Mouse (Mus musculus): ENCODE measurements around the gene Noto. TPM values are rescaled to one million over a fixed set of nuclear protein-coding genes. Genes with fewer than 3 reads are reported as not detected.
"Not testable (repeated sequence)": the region's sequence is repeated elsewhere in the genome, so short reads cannot be mapped to it uniquely, and the experiment has no call there.

The Noto gene
- polyA plus RNA-seq, 1 experiment from 2014 or later = not detected

DNA sequence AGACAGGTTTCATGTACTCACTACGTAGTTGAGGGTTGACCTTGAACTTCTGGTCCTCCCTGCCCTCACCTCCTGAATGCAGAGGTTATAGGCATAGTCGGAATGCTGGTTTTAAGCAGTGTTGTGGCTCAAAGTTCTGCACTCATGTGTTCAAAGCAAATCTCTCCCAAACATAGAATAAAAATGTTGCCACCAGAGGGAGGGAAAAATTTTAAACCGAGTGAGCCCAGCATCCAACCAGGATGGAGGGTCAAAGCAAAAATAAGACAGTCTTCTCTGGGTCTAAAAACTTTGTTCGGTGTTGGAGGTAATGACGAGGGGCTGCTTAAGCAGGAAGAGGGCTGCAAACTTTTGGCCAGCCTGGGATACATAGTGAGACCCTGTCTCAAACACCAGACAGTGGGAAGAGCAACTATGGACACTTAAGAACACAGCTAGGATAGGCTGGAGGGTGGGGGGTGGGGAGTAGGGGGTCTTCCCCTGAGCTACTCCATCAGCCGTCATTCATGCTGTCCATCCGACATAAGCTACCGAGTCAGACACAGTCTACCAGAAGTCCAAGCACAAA, 7.7 kb downstream of the Noto start:
- no peak overlapping the region for H3K27ac ChIP-seq (ENCODE audit: poor library complexity, severe bottlenecking)
- 48% methylated on average over 8 of the region's 8 CpGs for WGBS
- H3K36me3 ChIP-seq = no peaks in the 10 kb centered on the region
- H3K4me1 ChIP-seq (replicated peaks) = 0 out of 2 replicates have a peak, but pooled peaks cover 10% of the 10 kb centered on the region
- H3K4me3 ChIP-seq = peak overlapping the region; percentile 88
- 0 out of 2 replicates have a peak, but pooled peaks have one; percentile 33 for ATAC-seq (ENCODE audit: insufficient number of reproducible peaks, low FRiP score)
- H3K27me3 ChIP-seq (replicated peaks) = peaks cover 21% of the 10 kb centered on the region
- peak overlapping the region; percentile 79 for H3K4me2 ChIP-seq
- H3K9ac ChIP-seq = peak overlapping the region; percentile 89
- H3K9me3 ChIP-seq (replicated peaks) = no peaks in the 10 kb centered on the region

DNA sequence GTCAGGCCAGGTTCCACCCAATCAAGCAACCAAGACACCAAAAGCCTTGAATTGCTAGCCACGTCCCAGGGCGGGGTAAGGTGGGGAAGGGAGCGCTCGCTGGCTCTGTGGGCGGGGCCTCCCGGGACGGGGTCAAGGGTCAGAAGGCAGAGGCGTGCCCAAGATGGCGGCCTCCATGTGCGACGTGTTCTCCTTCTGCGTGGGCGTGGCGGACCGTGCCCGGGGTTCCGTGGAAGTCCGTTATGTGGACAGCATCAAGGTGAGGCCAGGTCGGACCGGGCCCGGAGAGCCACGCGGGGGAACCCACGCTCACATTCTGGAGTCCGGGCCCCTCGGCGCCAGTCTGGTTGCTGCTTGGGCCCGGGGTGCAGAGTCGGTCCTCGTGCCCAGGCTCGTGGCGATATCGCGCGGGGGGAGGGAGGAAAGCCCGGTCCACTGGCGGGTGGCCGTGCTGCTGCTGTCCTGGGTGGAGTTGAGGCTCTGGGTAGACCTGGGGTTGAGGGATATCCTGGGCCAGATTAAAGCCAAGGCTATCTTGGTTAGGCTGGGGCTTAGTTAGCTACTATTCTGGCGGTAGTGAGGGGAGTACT, 8.3 kb downstream of the Noto start, which contains the start of gene Smyd5:
Smyd5 (plus strand) TSS at position 148 of the 590 bp plus-strand sequence.
- no peak within 1 kb of the TSS for H3K27ac ChIP-seq (ENCODE audit: poor library complexity, severe bottlenecking)
- ATAC-seq (ENCODE audit: insufficient number of reproducible peaks, low FRiP score) = peak; percentile 90
- peak within 1 kb of the TSS; percentile 89 for H3K9ac ChIP-seq
- no peaks in the 10 kb centered on the region for H3K9me3 ChIP-seq (replicated peaks)
- H3K4me3 ChIP-seq = peak within 1 kb of the TSS; percentile 88
- no peaks in the 10 kb centered on the region for H3K36me3 ChIP-seq
- 0 out of 2 replicates have a peak, but pooled peaks cover 12% of the 10 kb centered on the region for H3K4me1 ChIP-seq (replicated peaks)
- H3K4me2 ChIP-seq = peak within 1 kb of the TSS; percentile 79
- peaks cover 17% of the 10 kb centered on the region for H3K27me3 ChIP-seq (replicated peaks)
- under 1% methylated on average over 39 of the region's 39 CpGs for WGBS

DNA sequence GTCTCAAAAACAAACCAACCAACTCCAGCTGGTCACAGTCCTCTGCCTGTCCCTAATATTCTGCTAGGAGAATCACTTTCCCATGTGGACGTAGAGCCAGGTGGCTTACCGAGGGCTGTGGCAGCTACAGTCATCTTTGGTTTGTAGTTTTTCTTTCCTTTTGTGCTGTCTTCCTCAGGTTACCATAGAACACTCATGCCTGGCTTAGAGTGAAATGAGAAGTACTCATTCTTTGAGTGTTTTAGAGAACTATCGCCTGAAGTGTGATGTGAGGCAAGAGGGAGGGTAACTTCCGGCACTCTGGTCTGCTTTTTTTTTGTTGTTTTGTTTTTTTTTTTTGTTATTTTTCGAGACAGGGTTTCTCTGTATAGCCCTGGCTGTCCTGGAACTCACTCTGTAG, 10.2 kb downstream of the Noto start:
- Histone ChIP-seq H3K9me3 (replicated peaks) (no peaks in the 10 kb centered on the region), H3K36me3 (peaks cover 8% of the 10 kb centered on the region), H3K27me3 (replicated peaks) (peaks cover 5% of the 10 kb centered on the region; the same call in 1 of the 2 replicates), H3K4me1 (replicated peaks) (0 out of 2 replicates have a peak, but pooled peaks cover 12% of the 10 kb centered on the region), H3K4me2 (no peak overlapping the region), H3K9ac (no peak overlapping the region), H3K4me3 (no peak overlapping the region), H3K27ac (ENCODE audit: poor library complexity, severe bottlenecking) (no peak overlapping the region)
- no peak for ATAC-seq (ENCODE audit: insufficient number of reproducible peaks, low FRiP score)
- WGBS = 86% methylated on average over 5 of the region's 5 CpGs

DNA sequence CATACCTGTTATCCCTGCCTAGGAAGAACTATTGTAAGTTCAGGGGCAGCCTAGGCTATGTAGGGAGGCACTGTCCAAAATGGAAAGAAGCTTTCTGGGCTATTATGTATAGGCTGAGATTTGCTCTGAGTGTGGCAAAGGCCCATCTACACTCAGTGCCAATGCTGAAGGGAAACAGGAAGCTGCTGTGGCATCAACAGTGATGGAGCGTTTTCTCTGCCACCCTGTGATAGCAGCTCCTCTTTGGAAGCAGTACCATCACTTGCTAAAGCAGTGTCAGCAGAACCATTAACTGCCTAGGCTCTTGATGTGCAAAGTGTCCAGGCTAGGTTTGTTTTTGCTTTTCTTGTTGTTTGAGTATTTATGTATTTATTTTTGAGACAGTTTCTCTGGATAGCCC, 12.5 kb downstream of the Noto start:
- H3K4me3 ChIP-seq = no peak overlapping the region
- H3K4me2 ChIP-seq = no peak overlapping the region
- H3K9ac ChIP-seq = no peak overlapping the region
- H3K9me3 ChIP-seq (replicated peaks) = no peaks in the 10 kb centered on the region
- no peaks in the 10 kb centered on the region for H3K27me3 ChIP-seq (replicated peaks)
- ATAC-seq (ENCODE audit: insufficient number of reproducible peaks, low FRiP score) = no peak
- WGBS = 67% methylated on average over 1 of the region's 1 CpGs
- no peak overlapping the region for H3K27ac ChIP-seq (ENCODE audit: poor library complexity, severe bottlenecking)
- H3K36me3 ChIP-seq = peaks cover 31% of the 10 kb centered on the region
- H3K4me1 ChIP-seq (replicated peaks) = peaks cover 18% of the 10 kb centered on the region; the same call in 1 of the 2 replicates

DNA sequence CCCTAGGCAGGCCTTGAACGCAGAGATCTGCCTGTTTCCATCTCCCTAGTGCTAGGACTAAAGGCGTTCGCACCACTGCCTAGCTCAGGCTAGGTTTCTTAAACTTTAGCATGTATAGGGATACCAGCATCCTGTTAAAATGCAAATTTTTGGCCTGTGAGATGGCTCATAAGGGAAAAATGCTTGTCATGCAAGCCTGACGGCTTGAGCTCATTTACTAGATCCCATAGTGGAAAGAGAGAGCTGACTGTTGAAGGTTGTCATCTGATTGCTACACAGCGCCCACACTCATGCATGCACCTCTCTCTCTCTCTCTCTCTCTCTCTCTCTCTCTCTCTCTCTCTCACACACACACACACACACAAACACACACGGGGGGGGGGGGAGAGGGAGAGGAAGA, 12.9 kb downstream of the Noto start:
- Histone ChIP-seq H3K4me2 (no peak overlapping the region), H3K27me3 (replicated peaks) (no peaks in the 10 kb centered on the region), H3K36me3 (peaks cover 35% of the 10 kb centered on the region), H3K4me1 (replicated peaks) (peaks cover 18% of the 10 kb centered on the region; the same call in 1 of the 2 replicates), H3K4me3 (no peak overlapping the region), H3K27ac (ENCODE audit: poor library complexity, severe bottlenecking) (no peak overlapping the region), H3K9me3 (replicated peaks) (no peaks in the 10 kb centered on the region), H3K9ac (no peak overlapping the region)
- no peak for ATAC-seq (ENCODE audit: insufficient number of reproducible peaks, low FRiP score)
- WGBS = 74% methylated on average over 5 of the region's 6 CpGs

DNA sequence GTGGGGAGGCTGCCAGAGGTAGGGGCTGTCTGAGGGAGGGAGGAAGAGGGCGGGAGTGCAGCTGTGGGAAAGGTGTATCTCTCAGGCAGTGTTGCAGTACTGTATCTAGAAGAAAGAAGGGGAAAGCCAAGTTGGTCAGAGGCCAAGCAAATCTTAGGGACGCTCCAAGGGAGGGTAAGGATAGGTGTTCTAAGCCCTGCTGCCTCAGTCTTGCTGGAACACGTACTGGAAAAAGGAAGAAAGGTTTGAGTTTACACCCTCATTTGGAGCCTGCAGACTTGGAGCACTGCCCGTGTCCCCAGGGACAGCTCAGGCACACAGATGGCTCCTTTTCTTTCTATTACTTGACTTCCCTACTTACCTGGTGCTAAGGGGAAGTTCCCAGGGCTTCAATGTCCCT, 17.5 kb downstream of the Noto start:
- WGBS = 86% methylated on average over 4 of the region's 4 CpGs
- no peak for ATAC-seq (ENCODE audit: insufficient number of reproducible peaks, low FRiP score)
- H3K9ac ChIP-seq = no peak overlapping the region
- no peak overlapping the region for H3K27ac ChIP-seq (ENCODE audit: poor library complexity, severe bottlenecking)
- no peak overlapping the region for H3K4me3 ChIP-seq
- peaks cover 72% of the 10 kb centered on the region for H3K36me3 ChIP-seq
- no peak overlapping the region for H3K4me2 ChIP-seq
- no peaks in the 10 kb centered on the region for H3K9me3 ChIP-seq (replicated peaks)
- peaks cover 17% of the 10 kb centered on the region for H3K4me1 ChIP-seq (replicated peaks)
- H3K27me3 ChIP-seq (replicated peaks) = no peaks in the 10 kb centered on the region

DNA sequence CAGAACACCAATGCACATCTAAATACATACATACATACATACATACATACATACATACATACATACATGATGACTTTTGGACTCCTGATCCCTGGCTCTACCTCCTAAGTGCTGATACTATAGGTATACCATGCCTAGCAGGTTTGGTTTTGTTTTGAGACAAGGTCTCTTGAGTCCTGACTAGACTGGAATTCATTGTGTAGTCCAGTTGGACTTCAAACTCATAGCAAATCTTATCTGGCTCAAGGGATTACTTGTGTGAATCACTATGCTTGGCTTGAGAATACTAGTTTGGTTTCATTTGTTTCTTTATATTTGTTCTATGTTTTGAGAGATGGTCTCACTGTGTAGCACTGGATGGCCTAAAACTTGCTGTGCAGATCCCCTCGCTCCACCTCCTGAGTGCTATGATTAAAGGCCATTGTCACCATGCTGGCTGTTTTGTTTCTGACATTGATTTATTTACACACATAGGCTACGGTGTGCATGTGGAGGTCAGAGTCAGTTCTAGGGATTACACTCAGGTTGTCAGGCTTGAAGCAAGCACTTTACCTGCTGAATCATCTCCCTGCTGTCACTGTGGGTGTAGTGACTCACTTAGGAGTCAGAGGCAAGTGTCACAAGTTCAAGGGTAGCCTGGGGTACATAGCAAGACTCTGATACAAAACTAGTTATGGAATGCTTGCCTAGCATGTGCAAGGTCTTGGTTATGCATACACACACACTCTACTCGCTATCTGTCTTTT, 20.0 kb downstream of the Noto start:
- Histone ChIP-seq H3K27me3 (replicated peaks) (no peaks in the 10 kb centered on the region), H3K4me2 (no peak overlapping the region), H3K27ac (ENCODE audit: poor library complexity, severe bottlenecking) (no peak overlapping the region), H3K4me1 (replicated peaks) (peaks cover 14% of the 10 kb centered on the region), H3K4me3 (no peak overlapping the region), H3K36me3 (peaks cover 84% of the 10 kb centered on the region), H3K9me3 (replicated peaks) (no peaks in the 10 kb centered on the region), H3K9ac (no peak overlapping the region)
- no peak for ATAC-seq (ENCODE audit: insufficient number of reproducible peaks, low FRiP score)
- 89% methylated on average over 3 of the region's 3 CpGs for WGBS

DNA sequence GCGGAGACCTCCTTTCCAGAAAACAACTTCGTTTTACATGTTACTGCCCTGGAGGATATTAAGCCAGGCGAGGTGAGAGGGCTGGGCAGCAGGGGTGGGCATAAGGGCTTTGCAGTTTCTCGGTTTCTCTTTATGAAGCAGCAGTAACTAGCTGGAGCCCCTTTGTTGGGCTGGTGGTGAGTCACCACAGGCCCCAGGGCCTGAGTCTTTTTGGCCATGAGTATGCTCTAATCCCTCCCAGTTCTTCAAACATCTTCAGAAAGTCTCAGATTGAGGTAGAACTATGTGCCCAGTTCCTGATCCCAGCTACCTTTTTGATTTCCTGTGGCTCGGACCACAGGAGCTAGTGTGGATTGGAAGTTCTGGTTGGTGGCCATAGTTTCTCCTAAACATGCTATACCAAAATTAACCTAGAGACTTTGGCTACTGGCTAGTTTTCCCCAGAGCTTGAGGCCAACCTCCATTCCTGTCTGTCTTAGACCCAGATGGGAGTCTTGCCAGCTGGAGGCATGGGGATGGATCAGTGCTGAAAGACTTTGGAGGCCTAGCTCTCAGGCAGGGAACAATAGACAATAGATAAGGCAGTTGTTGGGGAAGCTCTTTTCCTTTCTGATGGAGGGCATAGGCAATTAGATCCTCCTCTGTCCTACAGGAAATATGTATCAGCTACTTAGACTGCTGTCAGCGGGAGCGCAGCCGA, 20.7 kb downstream of the Noto start:
- Histone ChIP-seq H3K36me3 (peaks cover 76% of the 10 kb centered on the region), H3K4me1 (replicated peaks) (peaks cover 14% of the 10 kb centered on the region), H3K4me2 (no peak overlapping the region), H3K4me3 (no peak overlapping the region), H3K27ac (ENCODE audit: poor library complexity, severe bottlenecking) (no peak overlapping the region), H3K9me3 (replicated peaks) (no peaks in the 10 kb centered on the region), H3K9ac (no peak overlapping the region), H3K27me3 (replicated peaks) (no peaks in the 10 kb centered on the region)
- ATAC-seq (ENCODE audit: insufficient number of reproducible peaks, low FRiP score) = no peak
- WGBS = 76% methylated on average over 8 of the region's 8 CpGs

DNA sequence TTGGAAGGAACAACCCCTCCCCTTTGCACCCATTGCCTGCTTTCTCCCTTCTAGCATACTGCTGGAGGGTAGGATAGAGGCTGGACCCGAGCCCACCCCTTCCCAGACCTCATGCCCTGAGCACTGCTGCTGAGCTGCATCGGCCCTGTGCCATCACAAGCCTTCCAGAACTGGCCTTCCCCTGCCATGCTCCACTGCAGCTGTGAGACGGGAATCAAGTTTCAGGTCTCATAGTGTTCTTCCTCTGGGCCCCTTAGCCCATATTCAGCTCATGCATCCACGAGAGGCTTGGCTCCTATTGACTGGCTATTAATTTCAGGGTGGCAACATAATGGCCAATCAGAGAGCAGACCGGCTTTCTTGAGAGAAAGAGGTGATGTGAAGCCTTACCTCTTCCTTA, 21.6 kb downstream of the Noto start:
- Histone ChIP-seq H3K9ac (no peak overlapping the region), H3K4me2 (no peak overlapping the region), H3K9me3 (replicated peaks) (no peaks in the 10 kb centered on the region), H3K36me3 (peaks cover 68% of the 10 kb centered on the region), H3K27me3 (replicated peaks) (no peaks in the 10 kb centered on the region), H3K4me1 (replicated peaks) (peaks cover 16% of the 10 kb centered on the region), H3K27ac (ENCODE audit: poor library complexity, severe bottlenecking) (no peak overlapping the region), H3K4me3 (no peak overlapping the region)
- 84% methylated on average over 5 of the region's 5 CpGs for WGBS
- no peak for ATAC-seq (ENCODE audit: insufficient number of reproducible peaks, low FRiP score)

DNA sequence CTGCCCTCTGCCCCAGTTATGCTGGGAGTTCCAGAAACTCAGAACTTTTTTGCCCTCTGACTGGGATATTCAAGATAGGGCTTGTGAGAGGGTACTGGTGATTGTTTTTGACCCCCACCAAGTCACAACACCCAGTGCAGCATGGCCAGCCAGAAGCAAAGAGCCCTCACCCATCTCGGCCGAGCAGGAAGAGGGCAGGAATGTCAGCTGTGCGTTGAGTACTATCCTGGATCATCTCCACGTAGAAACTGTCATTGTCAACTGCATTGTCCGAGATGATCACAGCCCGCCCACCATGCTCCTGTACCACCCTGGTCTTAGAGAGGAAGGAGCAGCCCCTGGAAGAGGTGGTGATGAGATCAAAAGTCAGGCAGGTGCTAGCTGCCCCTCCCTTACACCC, 23.7 kb downstream of the Noto start:
- peaks cover 47% of the 10 kb centered on the region for H3K36me3 ChIP-seq
- no peaks in the 10 kb centered on the region for H3K27me3 ChIP-seq (replicated peaks)
- peaks cover 15% of the 10 kb centered on the region for H3K4me1 ChIP-seq (replicated peaks)
- WGBS = 81% methylated on average over 6 of the region's 6 CpGs
- H3K4me2 ChIP-seq = no peak overlapping the region
- no peaks in the 10 kb centered on the region for H3K9me3 ChIP-seq (replicated peaks)
- no peak overlapping the region for H3K27ac ChIP-seq (ENCODE audit: poor library complexity, severe bottlenecking)
- no peak overlapping the region for H3K4me3 ChIP-seq
- ATAC-seq (ENCODE audit: insufficient number of reproducible peaks, low FRiP score) = no peak
- no peak overlapping the region for H3K9ac ChIP-seq

DNA sequence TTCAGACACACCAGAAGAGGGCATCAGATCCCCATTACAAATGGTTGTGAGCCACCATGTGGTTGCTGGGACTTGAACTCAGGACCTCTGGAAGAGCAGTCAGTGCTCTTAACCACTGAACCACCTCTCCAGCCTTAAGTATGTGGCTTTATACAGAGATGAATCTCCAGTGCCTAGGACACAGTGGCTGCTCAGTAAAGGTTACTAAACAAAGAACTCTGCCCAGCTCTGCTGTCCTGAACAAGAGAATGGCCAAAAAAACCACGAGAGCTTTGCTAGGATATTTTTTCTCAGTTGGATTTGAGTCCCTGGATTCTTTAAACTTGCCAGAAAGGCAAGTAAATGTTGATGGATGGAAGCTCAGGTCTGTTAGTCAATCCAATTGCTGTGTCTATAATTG, 26.5 kb downstream of the Noto start:
- H3K9me3 ChIP-seq (replicated peaks); H3K27ac ChIP-seq (ENCODE audit: poor library complexity, severe bottlenecking); ATAC-seq (ENCODE audit: insufficient number of reproducible peaks, low FRiP score); H3K27me3 ChIP-seq (replicated peaks): not testable (repeated sequence)
- Histone ChIP-seq H3K4me2 (peak overlapping the region; percentile 96), H3K4me1 (replicated peaks) (peaks cover 28% of the 10 kb centered on the region), H3K9ac (peak overlapping the region; percentile 94; the same call in 1 of the 2 replicates), H3K4me3 (peak overlapping the region; percentile 80), H3K36me3 (peaks cover 27% of the 10 kb centered on the region)
- WGBS = 57% methylated on average over 1 of the region's 1 CpGs

Measured in heart, embryonic 12.5 days (tissue).